Mouse (Mus musculus): ENCODE data around the gene Slc22a20. TPM values are rescaled to one million over a fixed set of nuclear protein-coding genes. Genes with fewer than 3 reads are reported as not detected.

Slc22a20 gene
- total RNA-seq, 2 experiments from 2014 or later, result not detected

DNA sequence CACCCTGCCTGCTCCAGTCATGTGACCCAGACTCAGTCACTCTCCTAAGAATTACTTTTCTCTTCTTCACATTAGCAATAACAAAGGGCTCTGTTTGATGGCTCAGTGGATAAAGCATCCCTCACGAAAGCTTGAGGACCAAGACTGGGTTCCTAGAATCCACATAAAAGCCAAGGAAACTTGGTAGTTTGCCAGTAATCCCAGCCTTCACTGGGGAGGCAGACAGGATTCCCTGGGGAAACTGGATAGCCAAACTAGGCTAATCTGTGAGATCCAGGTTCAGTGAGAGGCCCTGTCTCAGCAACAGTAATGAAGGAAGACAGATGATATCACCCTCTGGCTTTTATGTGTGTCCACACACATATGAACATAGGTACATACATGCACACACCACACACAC, 5.0 kb upstream of the Slc22a20 start:
- ATAC-seq (replicated peaks; ENCODE audit: low FRiP score, poor library complexity, severe bottlenecking), result no peak

DNA sequence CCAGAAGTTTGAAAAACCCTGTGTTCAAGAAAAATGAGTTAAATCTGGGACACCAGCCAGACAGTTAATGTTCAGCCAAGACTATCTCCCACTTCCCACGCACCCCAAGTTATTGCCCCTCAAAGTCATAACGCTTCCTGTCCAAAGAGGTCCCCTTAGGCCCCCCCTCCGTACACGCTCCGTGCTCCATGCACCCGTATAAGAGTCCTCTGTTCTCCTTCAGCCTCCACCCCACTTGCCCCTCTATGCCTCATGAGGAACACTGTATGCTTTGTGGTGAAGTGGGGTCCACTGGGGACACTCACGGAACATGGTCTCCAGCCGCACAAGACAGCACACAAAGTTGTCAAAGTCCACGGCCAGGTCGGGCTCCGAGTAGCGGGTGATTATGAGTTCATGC, 4.1 kb upstream of the Slc22a20 start:
- ATAC-seq (replicated peaks; ENCODE audit: low FRiP score, poor library complexity, severe bottlenecking), result no peak

DNA sequence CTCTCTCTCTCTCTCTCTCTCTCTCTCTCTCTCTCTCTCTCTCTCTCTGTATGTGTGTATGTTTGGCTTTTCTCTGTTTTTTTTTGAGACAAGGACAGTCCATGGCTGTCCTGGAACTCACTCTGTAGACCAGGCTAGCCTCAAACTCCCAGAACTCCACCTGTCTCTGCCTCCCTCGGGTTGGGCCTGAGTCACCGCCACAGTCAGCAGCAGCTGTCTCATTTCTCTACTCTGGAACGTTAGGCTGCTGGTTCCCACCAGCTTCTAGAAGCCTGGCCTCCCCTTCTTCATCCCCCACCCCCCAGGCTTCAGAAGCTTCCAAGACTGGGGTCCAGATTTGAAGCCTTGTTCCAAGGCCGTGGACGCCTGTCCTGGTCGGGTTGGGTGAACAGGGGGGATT, 3.6 kb upstream of the Slc22a20 start:
- ATAC-seq (replicated peaks; ENCODE audit: low FRiP score, poor library complexity, severe bottlenecking), result no peak

DNA sequence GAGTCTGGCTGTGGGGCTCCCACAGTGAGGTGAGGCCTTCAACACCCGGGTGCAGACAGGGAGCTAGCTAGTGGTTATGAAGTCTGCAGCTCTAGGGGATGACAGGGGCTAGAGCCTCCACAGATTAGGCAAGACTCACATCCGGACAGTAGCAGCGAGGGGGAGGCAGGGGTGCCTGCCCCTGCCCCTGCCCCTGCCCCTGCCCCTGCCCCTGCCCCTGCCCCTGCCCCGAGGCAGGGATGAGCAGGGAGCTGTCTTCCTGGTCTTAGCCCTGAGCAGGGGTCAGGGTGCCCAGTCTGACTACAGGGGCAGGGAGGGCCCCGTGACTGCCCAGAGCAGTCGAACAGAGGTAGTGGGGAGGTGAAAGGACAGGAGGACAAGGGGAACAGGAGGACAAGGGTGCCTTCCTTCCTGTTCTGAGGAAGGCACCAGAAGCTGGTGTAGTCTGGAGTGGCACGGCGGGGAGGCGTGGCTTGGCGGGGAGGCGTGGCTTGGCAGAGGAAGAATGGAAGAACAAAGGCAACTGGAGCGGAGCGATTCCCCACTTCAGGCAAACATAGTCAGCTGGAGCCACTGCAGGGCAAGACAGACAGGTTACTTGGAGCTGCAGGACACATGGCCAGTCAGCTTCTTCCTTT, 3.0 kb upstream of the Slc22a20 start:
- 0 out of 2 replicates have a peak, but pooled peaks have one; percentile 23 for ATAC-seq (replicated peaks; ENCODE audit: low FRiP score, poor library complexity, severe bottlenecking)

DNA sequence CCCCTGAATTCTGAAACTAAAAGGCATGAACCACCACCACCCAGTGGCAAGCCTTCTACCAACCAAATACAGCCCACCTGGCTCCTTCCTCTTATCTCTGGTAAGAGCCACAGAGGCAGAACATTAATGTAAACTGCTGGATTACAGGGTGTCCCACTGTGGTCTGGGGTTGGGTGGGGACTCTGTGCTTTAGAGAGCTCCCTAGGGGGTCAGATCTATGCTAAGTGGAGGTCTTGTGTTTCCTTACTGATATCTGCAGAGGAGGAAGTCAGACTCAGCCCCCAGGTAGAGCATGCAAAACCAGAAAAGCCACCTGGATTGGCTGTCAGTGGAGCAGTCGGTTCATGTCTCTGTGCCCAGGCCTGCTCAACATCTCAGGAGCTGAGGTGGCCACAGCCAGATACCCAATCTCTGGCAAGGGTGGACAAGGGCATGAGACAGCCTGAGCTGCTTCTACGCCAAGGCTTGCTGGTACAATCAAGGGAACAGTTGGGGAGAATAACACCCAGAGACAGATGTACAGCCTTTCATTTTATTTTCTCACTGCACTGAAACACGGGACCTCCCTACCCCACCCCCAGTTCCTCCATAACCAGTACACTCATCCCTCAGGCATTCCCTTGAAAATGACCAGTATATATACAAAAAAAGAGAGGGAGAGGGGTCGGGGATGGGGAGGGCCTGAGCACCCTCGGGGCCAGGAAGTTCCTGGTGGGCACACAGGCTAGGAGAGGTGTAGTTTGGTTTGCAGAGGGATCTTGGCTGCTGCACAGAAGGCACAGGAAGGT, 2.3 kb upstream of the Slc22a20 start:
- no peak for ATAC-seq (replicated peaks; ENCODE audit: low FRiP score, poor library complexity, severe bottlenecking)

DNA sequence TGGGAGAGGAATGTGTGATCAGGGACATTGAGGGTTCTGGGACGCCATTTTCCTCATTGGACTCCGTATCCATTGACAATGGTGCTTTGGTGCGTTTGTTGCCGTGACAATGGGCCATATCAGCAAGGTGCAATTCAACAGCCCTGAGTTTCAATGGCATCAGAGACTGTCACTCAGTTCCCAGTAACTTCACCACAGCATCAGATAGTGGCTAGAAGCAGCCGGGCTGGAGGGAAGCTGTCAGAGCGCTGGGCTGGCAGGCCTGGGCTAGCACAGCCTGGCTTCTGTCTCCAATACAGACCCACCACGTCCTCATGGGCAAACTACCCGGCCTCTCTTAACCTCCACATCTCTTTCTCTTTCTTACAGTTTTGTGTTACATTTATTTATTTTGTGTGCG, 5.5 kb downstream of the Slc22a20 start:
- ATAC-seq (replicated peaks; ENCODE audit: low FRiP score, poor library complexity, severe bottlenecking), result no peak

DNA sequence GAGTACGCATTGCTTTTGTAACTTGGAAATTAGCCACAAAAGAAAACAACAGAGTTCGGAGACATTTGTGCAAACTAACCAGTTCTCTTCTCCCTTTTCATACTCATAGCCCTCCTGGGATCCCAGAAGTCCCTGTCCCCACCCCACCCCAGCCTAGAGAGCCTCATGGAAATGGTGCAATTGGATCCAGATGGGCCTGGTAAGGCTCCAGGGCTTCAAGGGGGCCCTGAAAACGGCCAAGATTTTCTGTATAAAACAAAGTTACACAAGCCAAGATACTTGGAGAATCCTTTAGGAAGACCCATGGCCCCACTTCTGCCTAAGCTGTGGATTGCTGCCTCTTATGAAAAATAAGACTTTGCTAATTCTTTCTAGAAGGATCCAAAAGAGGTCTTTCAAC, 8.2 kb downstream of the Slc22a20 start:
- ATAC-seq (replicated peaks; ENCODE audit: low FRiP score, poor library complexity, severe bottlenecking), result no peak

DNA sequence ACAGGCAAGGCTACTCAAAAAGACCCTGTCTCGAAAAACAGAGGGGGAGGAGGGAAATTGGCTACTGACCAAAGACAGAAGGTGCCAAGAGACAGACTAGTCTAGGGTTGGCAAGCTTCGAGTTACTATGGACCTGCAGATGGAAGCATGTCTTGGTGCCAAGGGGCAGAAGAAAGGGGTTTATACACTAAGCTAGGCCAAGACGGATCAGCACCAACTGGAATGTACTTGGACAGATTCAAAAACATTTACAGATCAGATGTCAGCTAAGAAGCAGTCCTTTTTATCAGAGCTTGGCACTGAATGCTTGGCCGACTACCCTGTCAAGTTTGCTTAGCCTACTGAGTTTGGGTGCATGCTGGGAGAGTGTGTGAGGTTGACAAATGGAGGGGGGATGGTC, 10.3 kb downstream of the Slc22a20 start:
- ATAC-seq (replicated peaks; ENCODE audit: low FRiP score, poor library complexity, severe bottlenecking), result no peak

DNA sequence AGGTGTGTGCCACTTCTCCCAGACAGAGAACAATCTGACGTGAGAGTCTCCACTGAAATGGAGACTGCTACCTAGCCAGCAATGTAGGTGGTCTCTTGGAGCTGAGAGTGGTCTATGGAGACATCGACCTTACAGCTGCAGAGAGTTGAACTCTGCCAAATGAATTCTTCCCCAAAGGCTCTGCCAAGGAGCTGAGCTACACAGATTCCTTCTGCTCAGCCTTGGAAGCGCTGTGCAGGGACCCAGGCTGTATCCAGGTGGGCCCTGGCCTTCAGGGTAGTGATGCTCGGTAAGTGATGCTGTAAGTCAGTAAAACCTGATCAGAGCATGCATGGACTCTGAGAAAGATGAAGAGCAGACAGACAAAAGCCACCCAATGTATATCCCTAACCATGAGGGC, 10.8 kb downstream of the Slc22a20 start:
- no peak for ATAC-seq (replicated peaks; ENCODE audit: low FRiP score, poor library complexity, severe bottlenecking)

DNA sequence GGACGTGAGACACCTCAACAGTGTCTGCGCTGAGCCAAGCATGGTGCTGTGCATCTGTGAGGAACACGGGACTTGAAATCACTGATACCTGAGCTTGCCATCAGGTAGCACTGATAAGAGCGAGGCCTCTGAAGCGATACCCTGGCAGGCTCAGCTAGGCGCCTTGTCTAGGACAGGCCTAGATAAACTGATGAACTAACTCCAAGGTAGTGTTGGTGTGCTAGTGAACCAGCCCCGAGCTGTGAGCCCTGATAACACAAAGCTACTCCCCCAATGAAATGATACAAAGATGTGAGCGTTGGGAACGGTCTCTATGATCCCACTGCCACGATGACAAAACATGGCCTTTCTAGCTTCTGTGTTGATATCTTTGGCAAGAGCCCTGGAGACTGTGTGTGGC, 18.3 kb downstream of the Slc22a20 start:
- 0 out of 2 replicates have a peak, but pooled peaks have one; percentile 18 for ATAC-seq (replicated peaks; ENCODE audit: low FRiP score, poor library complexity, severe bottlenecking)

DNA sequence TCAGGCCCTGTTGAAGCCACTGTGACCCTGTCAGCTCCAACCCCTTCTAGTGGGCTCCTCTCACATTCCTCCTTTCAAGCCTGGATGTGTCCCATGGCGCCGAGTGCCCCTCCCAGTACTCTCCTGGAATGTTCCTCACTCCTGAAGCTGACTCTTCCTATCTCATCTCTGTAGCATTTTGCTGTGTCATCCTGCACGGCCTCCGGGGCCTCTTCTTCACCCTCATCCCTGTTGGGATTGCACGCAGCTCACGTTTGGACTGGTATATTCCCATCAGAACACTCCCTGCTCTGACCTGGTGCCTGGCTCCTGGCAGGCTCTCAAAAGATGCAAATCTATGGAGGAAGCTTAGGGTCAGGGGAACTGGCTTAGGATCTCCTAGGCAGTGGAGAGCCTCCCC, 19.2 kb downstream of the Slc22a20 start:
- ATAC-seq (replicated peaks; ENCODE audit: low FRiP score, poor library complexity, severe bottlenecking), result peak; percentile 65

DNA sequence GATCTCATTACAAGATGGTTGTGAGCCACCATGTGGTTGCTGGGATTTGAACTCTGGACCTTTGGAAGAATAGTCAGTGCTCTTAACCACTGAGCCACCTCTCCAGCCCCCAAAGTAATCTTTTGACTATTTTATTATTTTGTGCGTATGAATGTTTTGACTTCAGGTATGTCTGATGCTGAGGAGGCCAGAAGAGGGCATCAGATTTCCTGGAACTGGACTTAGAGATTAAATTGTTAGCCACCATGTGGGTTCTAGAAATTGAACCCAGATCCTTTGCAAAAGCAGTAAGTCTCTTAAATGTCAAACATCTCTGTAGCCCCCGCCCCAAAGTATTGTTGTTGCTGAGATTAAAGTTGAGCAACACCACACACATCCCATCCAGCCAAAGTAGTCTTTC, 20.0 kb downstream of the Slc22a20 start:
- ATAC-seq (replicated peaks; ENCODE audit: low FRiP score, poor library complexity, severe bottlenecking), result no peak

DNA sequence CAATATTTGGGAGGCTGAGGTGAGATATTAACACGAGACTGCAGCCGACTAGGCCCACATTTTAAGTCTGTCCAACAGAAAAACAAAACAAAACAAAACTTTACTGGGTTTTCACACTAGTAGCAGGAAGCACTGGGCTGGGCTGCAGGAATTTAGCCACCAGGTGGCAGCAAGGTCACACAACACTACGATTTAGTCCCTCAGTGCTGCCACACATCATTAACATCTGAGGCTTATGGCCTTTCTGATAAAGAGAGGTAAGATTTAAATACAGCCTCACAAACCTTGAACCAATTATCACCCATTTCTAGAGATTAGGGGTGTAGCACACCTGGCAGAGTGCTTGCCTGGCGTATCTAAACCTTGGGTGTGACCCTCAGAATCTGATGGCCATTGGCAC, 20.7 kb downstream of the Slc22a20 start:
- peak; percentile 61 for ATAC-seq (replicated peaks; ENCODE audit: low FRiP score, poor library complexity, severe bottlenecking)

DNA sequence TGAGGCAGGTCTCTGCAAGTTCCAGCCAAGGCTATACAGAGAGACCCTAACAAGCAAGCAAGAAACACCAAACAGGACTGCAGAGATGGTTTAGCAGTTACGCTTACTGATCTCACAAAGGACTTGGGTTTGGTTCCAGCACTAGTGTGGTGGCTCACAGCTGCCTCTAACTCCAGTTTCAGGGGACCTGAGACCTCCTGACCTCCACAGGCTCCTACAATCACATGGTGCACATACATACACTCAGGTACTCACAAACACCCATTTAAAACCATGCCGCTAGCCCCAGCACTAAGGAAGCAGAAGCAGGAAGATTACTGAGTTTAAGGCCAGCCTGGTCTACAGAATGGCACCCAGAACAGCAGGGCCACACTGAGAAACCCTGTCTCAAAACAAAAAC, 21.1 kb downstream of the Slc22a20 start:
- ATAC-seq (replicated peaks; ENCODE audit: low FRiP score, poor library complexity, severe bottlenecking), result no peak

DNA sequence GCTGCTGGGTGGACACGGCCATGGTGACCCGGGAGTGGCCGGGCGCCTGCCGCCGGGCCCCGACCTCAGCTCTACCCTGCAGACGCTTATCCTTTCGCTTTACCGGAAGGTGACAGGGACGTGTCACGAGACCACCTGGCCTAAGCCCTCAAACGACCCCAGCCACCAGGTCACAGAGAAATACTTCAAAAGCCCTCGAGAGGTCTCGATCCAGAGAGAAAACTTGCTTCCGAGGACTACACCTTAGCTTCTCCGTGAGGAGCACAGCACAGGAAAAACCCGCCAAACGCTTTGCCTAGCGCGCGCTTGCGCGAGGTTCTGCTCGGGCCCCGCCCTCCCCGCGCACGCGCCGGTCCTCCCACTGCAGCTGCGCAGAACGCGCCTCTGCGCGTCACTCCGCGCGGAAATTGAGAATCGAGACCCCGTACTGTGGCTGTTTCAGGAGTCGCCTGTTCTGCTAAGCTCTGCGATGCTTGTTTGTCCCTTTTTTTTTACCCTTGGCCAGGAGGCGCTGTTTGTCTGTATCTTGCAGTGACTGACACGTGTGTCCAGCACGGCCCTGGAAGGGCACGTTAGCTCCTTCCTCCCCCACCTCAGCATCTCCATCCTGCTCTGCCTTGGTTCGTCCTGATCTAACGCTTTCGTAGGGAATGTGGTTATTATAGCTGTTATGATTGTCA, 21.9 kb downstream of the Slc22a20 start, which contains the start of gene Pola2:
Gene Pola2, minus strand, starts transcription at position 320 of the 680 bp plus-strand sequence.
- peak; percentile 76 for ATAC-seq (replicated peaks; ENCODE audit: low FRiP score, poor library complexity, severe bottlenecking)

DNA sequence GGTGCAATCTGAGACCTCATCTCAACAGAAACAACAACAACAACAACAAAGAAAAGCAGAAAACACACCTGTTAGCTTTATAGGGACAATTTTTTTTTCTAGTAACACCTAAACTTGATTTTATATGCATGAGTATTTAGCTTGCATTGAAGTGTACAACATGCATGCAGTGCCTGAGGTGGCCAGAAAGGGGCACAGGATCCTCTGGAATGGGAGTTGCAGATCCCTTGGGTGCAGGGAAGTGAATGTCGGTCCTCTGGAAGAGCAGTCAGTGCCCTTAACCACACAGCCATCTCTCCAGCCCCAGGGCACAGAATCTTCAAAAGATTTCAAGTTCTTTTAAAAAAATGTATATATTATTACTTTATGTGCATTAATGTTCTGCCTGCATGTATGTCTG, 23.3 kb downstream of the Slc22a20 start:
- ATAC-seq (replicated peaks; ENCODE audit: low FRiP score, poor library complexity, severe bottlenecking), result no peak

DNA sequence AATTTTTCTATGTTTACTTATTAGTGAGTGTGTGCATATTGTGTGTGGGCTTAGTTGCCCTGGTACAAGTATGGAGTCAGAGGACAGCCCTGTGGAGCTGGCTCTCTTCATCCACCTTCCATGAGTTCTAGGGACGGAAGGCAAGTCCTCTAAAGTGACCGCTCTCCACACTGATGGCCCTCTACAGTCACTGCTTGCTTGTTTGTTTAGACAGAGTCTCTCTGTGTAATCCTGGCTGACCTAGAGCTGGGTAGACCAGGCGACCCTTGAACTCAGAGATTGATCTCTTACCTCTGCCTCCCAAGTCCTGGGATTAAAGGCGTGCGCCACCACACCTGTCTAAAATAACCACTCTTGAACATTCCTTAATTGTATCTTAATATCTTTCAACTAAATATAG, 28.6 kb downstream of the Slc22a20 start:
- ATAC-seq (replicated peaks; ENCODE audit: low FRiP score, poor library complexity, severe bottlenecking), result no peak

DNA sequence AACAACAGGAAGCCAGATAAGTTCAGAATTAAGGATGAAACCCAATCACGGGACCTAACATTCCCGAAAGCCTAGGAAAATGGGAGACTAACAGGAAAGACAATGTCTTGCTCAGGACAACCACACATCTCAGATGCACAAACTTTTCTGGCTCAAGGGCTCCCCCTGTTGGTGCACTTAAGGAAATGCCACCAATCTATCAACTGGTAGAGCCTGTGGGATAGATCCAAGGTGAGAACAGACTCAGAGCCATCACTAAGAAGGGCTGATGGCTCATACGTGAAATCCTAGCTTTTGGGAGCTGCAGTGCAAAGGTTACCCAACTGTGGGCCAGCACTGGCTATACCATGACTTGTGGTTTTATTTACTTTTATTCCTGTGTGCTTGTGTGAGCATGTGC, 29.3 kb downstream of the Slc22a20 start:
- peak; percentile 85 for ATAC-seq (replicated peaks; ENCODE audit: low FRiP score, poor library complexity, severe bottlenecking)

DNA sequence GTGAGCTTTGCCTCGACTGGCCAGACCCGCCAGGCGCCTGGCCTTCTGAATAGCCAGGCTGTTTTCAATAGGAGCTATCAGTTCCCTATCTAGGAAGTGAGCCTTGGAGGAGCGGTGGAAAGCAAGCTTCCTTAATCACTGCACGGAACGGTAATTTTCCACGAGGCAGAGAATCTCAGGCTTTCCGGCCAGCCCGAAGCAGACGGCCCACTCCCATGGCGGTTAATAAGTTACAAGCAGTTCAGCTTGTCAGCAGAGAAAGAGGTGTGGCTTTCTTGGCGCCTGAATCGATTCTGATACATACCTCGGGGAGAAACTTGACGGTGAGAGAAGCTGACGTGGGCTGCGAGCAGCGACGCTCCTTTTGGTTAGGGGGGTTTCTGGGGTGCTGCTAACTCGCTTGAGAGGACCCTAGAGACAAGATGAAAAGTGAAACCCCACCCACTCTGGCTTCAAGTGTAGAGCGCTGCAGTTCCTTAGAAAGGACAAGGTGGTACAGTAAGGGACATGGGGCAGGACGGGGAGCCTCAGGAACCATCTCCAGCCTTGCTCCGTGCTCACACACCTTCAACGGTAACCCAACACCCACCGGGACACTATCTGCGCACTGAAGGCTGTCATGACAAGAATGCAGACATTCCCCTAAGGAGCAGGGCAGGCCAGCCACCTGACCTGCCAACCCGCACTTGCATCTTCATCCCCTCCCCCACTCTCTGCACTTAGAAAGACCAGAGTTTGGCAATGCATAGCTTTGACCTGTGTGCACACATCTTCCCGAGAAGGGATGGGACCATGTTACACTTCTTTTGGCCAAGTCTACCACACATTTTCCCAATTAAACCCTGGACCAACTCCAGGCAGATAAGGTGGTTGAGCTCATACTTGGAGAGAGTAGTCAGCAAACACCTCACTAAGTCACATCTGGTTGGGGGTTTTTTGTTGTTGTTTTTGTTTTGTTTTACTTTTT, 30.0 kb downstream of the Slc22a20 start:
- ATAC-seq (replicated peaks; ENCODE audit: low FRiP score, poor library complexity, severe bottlenecking), result no peak

DNA sequence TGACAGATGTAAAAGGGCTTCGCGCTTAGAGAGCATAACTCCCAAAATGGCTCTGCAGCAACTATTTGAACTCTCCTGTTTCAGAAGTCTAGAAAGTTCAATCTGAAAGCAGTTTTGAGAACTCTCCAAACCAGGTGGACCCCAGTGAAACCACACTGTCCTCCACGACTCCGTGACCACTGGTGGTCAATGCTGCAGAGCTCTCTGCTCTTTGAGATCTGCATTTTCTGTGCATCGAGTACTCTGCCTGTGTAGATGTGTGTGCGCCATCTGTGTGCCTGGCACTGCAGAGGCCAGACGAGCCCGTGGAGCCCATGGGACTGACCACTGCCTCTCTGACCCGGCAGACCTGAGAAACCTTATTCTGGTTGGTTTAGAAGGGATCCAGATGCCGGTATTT, 31.0 kb downstream of the Slc22a20 start:
- no peak for ATAC-seq (replicated peaks; ENCODE audit: low FRiP score, poor library complexity, severe bottlenecking)
